Mouse (Mus musculus): ENCODE measurements around the gene Gja5.
A peak's percentile ranks its signal among the peaks of the same experiment; 100 is the strongest.
"Not testable (repeated sequence)": the region's sequence is repeated elsewhere in the genome, so short reads cannot be mapped to it uniquely, and the experiment has no call there.

The Gja5 gene

GRCm38 (mm10) chr3:97037119-97037518, 132.6 kb downstream of the Gja5 start:
- DNase-seq (ENCODE audit: low spot score), result peak; percentile 16

- DNase-seq (ENCODE audit: low spot score), result no peak
Measured at GRCm38 (mm10) chr3:97039721-97040120, 135.2 kb downstream of the Gja5 start.

- no peak for DNase-seq (ENCODE audit: low spot score)
Measured at GRCm38 (mm10) chr3:97044188-97044587, 139.7 kb downstream of the Gja5 start.

GRCm38 (mm10) chr3:97047757-97048156, 143.3 kb downstream of the Gja5 start:
- no peak for DNase-seq (ENCODE audit: low spot score)

GRCm38 (mm10) chr3:97048360-97048759, 143.9 kb downstream of the Gja5 start:
- no peak for DNase-seq (ENCODE audit: low spot score)

GRCm38 (mm10) chr3:97051264-97051744, 146.8 kb downstream of the Gja5 start:
- no peak for DNase-seq (ENCODE audit: low spot score)

GRCm38 (mm10) chr3:97052069-97052799, 147.7 kb downstream of the Gja5 start:
- no peak for DNase-seq (ENCODE audit: low spot score)

- no peak for DNase-seq (ENCODE audit: low spot score)
Measured at GRCm38 (mm10) chr3:97058704-97059103, 154.2 kb downstream of the Gja5 start.

GRCm38 (mm10) chr3:97060119-97060518, 155.6 kb downstream of the Gja5 start:
- DNase-seq (ENCODE audit: low spot score), result no peak

GRCm38 (mm10) chr3:97062814-97063213, 158.3 kb downstream of the Gja5 start:
- no peak for DNase-seq (ENCODE audit: low spot score)

- DNase-seq (ENCODE audit: low spot score), result no peak
Measured at GRCm38 (mm10) chr3:97064046-97064445, 159.6 kb downstream of the Gja5 start.

- DNase-seq (ENCODE audit: low spot score), result not testable (repeated sequence)
Measured at GRCm38 (mm10) chr3:97069589-97069988, 165.1 kb downstream of the Gja5 start.

GRCm38 (mm10) chr3:97071916-97072315, 167.4 kb downstream of the Gja5 start:
- not testable (repeated sequence) for DNase-seq (ENCODE audit: low spot score)

- not testable (repeated sequence) for DNase-seq (ENCODE audit: low spot score)
Measured at GRCm38 (mm10) chr3:97072361-97072760, 167.9 kb downstream of the Gja5 start.

- not testable (repeated sequence) for DNase-seq (ENCODE audit: low spot score)
Measured at GRCm38 (mm10) chr3:97075744-97076350, 171.4 kb downstream of the Gja5 start.

- DNase-seq (ENCODE audit: low spot score), result no peak
Measured at GRCm38 (mm10) chr3:97076412-97076811, 171.9 kb downstream of the Gja5 start.

- no peak for DNase-seq (ENCODE audit: low spot score)
Measured at GRCm38 (mm10) chr3:97078436-97078835, 173.9 kb downstream of the Gja5 start.

GRCm38 (mm10) chr3:97082156-97082555, 177.7 kb downstream of the Gja5 start:
- no peak for DNase-seq (ENCODE audit: low spot score)

- no peak for DNase-seq (ENCODE audit: low spot score)
Measured at GRCm38 (mm10) chr3:97087326-97087725, 182.8 kb downstream of the Gja5 start.

- DNase-seq (ENCODE audit: low spot score), result not testable (repeated sequence)
Measured at GRCm38 (mm10) chr3:97088291-97088690, 183.8 kb downstream of the Gja5 start.

- not testable (repeated sequence) for DNase-seq (ENCODE audit: low spot score)
Measured at GRCm38 (mm10) chr3:97091971-97092370, 187.5 kb downstream of the Gja5 start.

GRCm38 (mm10) chr3:97096664-97097063, 192.2 kb downstream of the Gja5 start:
- not testable (repeated sequence) for DNase-seq (ENCODE audit: low spot score)
